Mouse (Mus musculus) MEL (cell line): ENCODE data around the gene Opa1. TPM values are rescaled to one million over a fixed set of nuclear protein-coding genes. Genes with fewer than 3 reads are reported as not detected.

ENCODE experiments used
- DNase-seq: peaks from one replicate; pipeline ENCODE4 v3.0.0; 2011; ENCODE audit warnings: low read depth, low spot score
- H3K27ac ChIP-seq: 2 replicates; pipeline ENCODE4 v1.5.1; 2012; ENCODE audit warnings: low read depth, mild to moderate bottlenecking, control low read depth, low read length, moderate library complexity; ENCODE audit not compliant: control insufficient read depth
- H3K27me3 ChIP-seq, 2 experiments: fragments of 150-350 bp in 1 of 2; sonication (generic) in 1 of 2; 2 replicates each; pipeline ENCODE4 v1.6.1; 2012; ENCODE audit warnings: low read length in 2 of 2, mild to moderate bottlenecking in 2 of 2, improper control_type of control experiment in 1 of 2, moderate library complexity in 1 of 2; ENCODE audit not compliant: insufficient read depth in 2 of 2, control insufficient read depth in 1 of 2
- H3K36me3 ChIP-seq, 2 experiments: 2 replicates each; pipeline ENCODE4 v1.6.1; 2012 to 2014; ENCODE audit warnings: low read length in 2 of 2, improper control_type of control experiment in 1 of 2, inconsistent platforms in 1 of 2, mild to moderate bottlenecking in 1 of 2; ENCODE audit not compliant: insufficient read depth in 2 of 2, control insufficient read depth in 1 of 2
- H3K4me1 ChIP-seq, 2 experiments: fragments of 150-350 bp in 1 of 2; sonication (generic) in 1 of 2; 2 replicates each; pipeline ENCODE4 v1.6.1; 2012; ENCODE audit warnings: low read length in 2 of 2, improper control_type of control experiment in 1 of 2, mild to moderate bottlenecking in 1 of 2; ENCODE audit not compliant: insufficient read depth in 2 of 2, control insufficient read depth in 1 of 2
- H3K4me3 ChIP-seq, 2 experiments: fragments of 150-350 bp in 1 of 2; sonication (generic) in 1 of 2; 2 replicates each; pipeline ENCODE4 v1.5.1; 2012; ENCODE audit warnings: low read depth in 2 of 2, low read length in 2 of 2, mild to moderate bottlenecking in 2 of 2, moderate library complexity in 2 of 2, control low read depth in 1 of 2, improper control_type of control experiment in 1 of 2; ENCODE audit not compliant: control insufficient read depth in 1 of 2, insufficient read depth in 1 of 2
- H3K79me2 ChIP-seq: 2 replicates; pipeline ENCODE4 v1.6.1; 2012; ENCODE audit warnings: mild to moderate bottlenecking, low read length, moderate library complexity; ENCODE audit not compliant: control insufficient read depth, poor library complexity, insufficient read depth
- H3K9ac ChIP-seq: 2 replicates; pipeline ENCODE4 v1.6.1; 2012; ENCODE audit warnings: low read depth, mild to moderate bottlenecking, control low read depth, low read length, moderate library complexity; ENCODE audit not compliant: control insufficient read depth, poor library complexity, severe bottlenecking
- H3K9me3 ChIP-seq: fragments of 150-350 bp; sonication (generic); replicated peaks from 2 replicates; pipeline ENCODE4 v1.6.1; 2012; ENCODE audit warnings: mild to moderate bottlenecking, low read length, improper control_type of control experiment, moderate library complexity; ENCODE audit not compliant: insufficient read depth
- ELF1 ChIP-seq: IDR thresholded peaks from 2 replicates; pipeline ENCODE4 v1.6.1; 2014; ENCODE audit warnings: low read depth, mild to moderate bottlenecking, inconsistent platforms, low read length, improper control_type of control experiment, moderate library complexity
- EP300 ChIP-seq, 2 experiments: IDR thresholded peaks; 2 replicates each; pipeline ENCODE4 v1.6.1; 2011; ENCODE audit warnings: improper control_type of control experiment in 2 of 2, low read length in 2 of 2, low read depth in 1 of 2, mild to moderate bottlenecking in 1 of 2
- HCFC1 ChIP-seq: IDR thresholded peaks from 2 replicates; pipeline ENCODE4 v1.6.1; 2012; ENCODE audit warnings: low read depth, mild to moderate bottlenecking, inconsistent platforms, low read length, improper control_type of control experiment, moderate library complexity
- JUND ChIP-seq: IDR thresholded peaks from 2 replicates; pipeline ENCODE4 v1.6.1; 2011; ENCODE audit warnings: low read depth, mild to moderate bottlenecking, improper control_type of control experiment, low read length
- KAT2A ChIP-seq: conservative IDR thresholded peaks from 2 replicates; pipeline ENCODE4 v1.6.1; 2012; ENCODE audit warnings: low read depth, low read length, improper control_type of control experiment, inconsistent platforms
- MAFK ChIP-seq: IDR thresholded peaks from 2 replicates; pipeline ENCODE4 v1.6.1; 2011; ENCODE audit warnings: low read depth, mild to moderate bottlenecking, low read length, improper control_type of control experiment, borderline replicate concordance
- MAX ChIP-seq: IDR thresholded peaks from 2 replicates; pipeline ENCODE4 v1.6.1; 2011; ENCODE audit warnings: low read length, improper control_type of control experiment
- MEF2A ChIP-seq: IDR thresholded peaks from 2 replicates; pipeline ENCODE4 v1.6.1; 2014; ENCODE audit warnings: low read depth, mild to moderate bottlenecking, inconsistent platforms, low read length, improper control_type of control experiment; ENCODE audit not compliant: poor library complexity, insufficient replicate concordance, severe bottlenecking; ENCODE audit errors: extremely low read depth
- NELFE ChIP-seq: IDR thresholded peaks from 2 replicates; pipeline ENCODE4 v1.6.1; 2011; ENCODE audit warnings: low read depth, low read length, improper control_type of control experiment
- NRF1 ChIP-seq: IDR thresholded peaks from 2 replicates; pipeline ENCODE4 v1.6.1; 2014; ENCODE audit warnings: low read depth, mild to moderate bottlenecking, inconsistent platforms, low read length, improper control_type of control experiment, moderate library complexity; ENCODE audit not compliant: poor library complexity, insufficient read depth, severe bottlenecking
- POLR2AphosphoS2 ChIP-seq: IDR thresholded peaks from 2 replicates; pipeline ENCODE4 v1.6.1; 2011; ENCODE audit warnings: low read length, improper control_type of control experiment
- POLR2AphosphoS5 ChIP-seq: IDR thresholded peaks from 2 replicates; pipeline ENCODE4 v1.6.1; 2012; ENCODE audit warnings: low read depth, borderline replicate concordance, mild to moderate bottlenecking, inconsistent platforms, low read length, moderate library complexity, mixed read lengths
- RCOR1 ChIP-seq: IDR thresholded peaks from 2 replicates; pipeline ENCODE4 v1.6.1; 2012; ENCODE audit warnings: low read depth, mild to moderate bottlenecking, inconsistent platforms, low read length, improper control_type of control experiment
- TCF12 ChIP-seq: IDR thresholded peaks from 2 replicates; pipeline ENCODE4 v1.6.1; 2014; ENCODE audit warnings: low read depth, mild to moderate bottlenecking, inconsistent platforms, low read length, improper control_type of control experiment, moderate library complexity
- USF2 ChIP-seq, 2 experiments: IDR thresholded peaks; 2 replicates each; pipeline ENCODE4 v1.6.1; 2011 to 2012; ENCODE audit warnings: improper control_type of control experiment in 2 of 2, low read length in 2 of 2, borderline replicate concordance in 1 of 2, inconsistent platforms in 1 of 2, low read depth in 1 of 2, mild to moderate bottlenecking in 1 of 2; ENCODE audit not compliant: insufficient read depth in 1 of 2
- ZC3H11A ChIP-seq: IDR thresholded peaks from 2 replicates; pipeline ENCODE4 v1.6.1; 2012; ENCODE audit warnings: low read depth, mild to moderate bottlenecking, inconsistent platforms, low read length, improper control_type of control experiment
- ZKSCAN1 ChIP-seq: IDR thresholded peaks from 2 replicates; pipeline ENCODE4 v1.6.1; 2012; ENCODE audit warnings: low read depth, mild to moderate bottlenecking, inconsistent platforms, low read length, improper control_type of control experiment, moderate library complexity
- polyA plus RNA-seq, 2 experiments: library from polyadenylated mRNA; stranded (reverse) in 1 of 2; unstranded in 1 of 2; fragments of >175 nt in 1 of 2; fragments of >200 nt in 1 of 2; gene quantifications; 2 replicates each; pipeline versions ENCODE4 v1.2.1 to v1.2.4; 2012; ENCODE audit warnings: low replicate concordance in 2 of 2, low read depth in 1 of 2; ENCODE audit not compliant: insufficient read length in 2 of 2, insufficient read depth in 1 of 2, missing spikeins in 1 of 2
- total RNA-seq: library from RNA; depleted of rRNA; stranded (reverse); fragments of 300-350 nt; gene quantifications from 2 replicates; pipeline ENCODE4 v1.2.3, GENCODE M21; 2012

Gene Opa1
- total and polyA plus RNA-seq, 3 experiments = 43.4 to 56.1 (median 45.6) TPM

GRCm38 (mm10) chr16:29635780-29636179, 56.6 kb downstream of the Opa1 start:
- Histone ChIP-seq H3K4me3 (no peak overlapping the region), H3K4me1 (no peaks in the 10 kb centered on the region), H3K9me3 (no peaks in the 10 kb centered on the region), H3K9ac (no peak overlapping the region), H3K27me3 (no peaks in the 10 kb centered on the region), H3K36me3 (peaks cover 0 to 10% of the 10 kb centered on the region in 2 experiments; a peak in 2 of 4 replicates), H3K79me2 (no peaks in the 10 kb centered on the region), H3K27ac (no peak overlapping the region)
- DNase-seq = no peak
- TF ChIP-seq USF2 (IDR thresholded peaks at IDR 0.05; ENCODE audit: borderline replicate concordance in 1 of 2, insufficient read depth in 1 of 2, low read depth in 1 of 2, low read length in 2 of 2) (no peak), TCF12 (no peak), RCOR1 (no peak), HCFC1 (no peak), MAX (no peak), POLR2AphosphoS2 (no peak), MAFK (no peak), EP300 (IDR thresholded peaks at IDR 0.05; ENCODE audit: low read depth in 1 of 2, low read length in 2 of 2) (no peak), KAT2A (no peak), MEF2A (no peak), ZC3H11A (no peak), NELFE (no peak)

- no peak overlapping the region for H3K4me3 ChIP-seq
- TF ChIP-seq ELF1 (no peak), POLR2AphosphoS5 (no peak), POLR2AphosphoS2 (no peak), NELFE (no peak), NRF1 (no peak), MAFK (no peak), JUND (no peak), TCF12 (no peak), ZKSCAN1 (no peak)
- TF ChIP-seq, all 39 proteins: peak for 0
- no peaks in the 10 kb centered on the region for H3K79me2 ChIP-seq
- no peak overlapping the region for H3K27ac ChIP-seq
- H3K4me1 ChIP-seq = no peaks in the 10 kb centered on the region
- H3K27me3 ChIP-seq = no peaks in the 10 kb centered on the region
- peaks cover 0 to 11% of the 10 kb centered on the region in 2 experiments; a peak in 2 of 4 replicates for H3K36me3 ChIP-seq
- no peaks in the 10 kb centered on the region for H3K9me3 ChIP-seq
- DNase-seq = no peak
- no peak overlapping the region for H3K9ac ChIP-seq
Observed at GRCm38 (mm10) chr16:29642376-29642775, 63.2 kb downstream of the Opa1 start.
